In the genomic region with DNA sequence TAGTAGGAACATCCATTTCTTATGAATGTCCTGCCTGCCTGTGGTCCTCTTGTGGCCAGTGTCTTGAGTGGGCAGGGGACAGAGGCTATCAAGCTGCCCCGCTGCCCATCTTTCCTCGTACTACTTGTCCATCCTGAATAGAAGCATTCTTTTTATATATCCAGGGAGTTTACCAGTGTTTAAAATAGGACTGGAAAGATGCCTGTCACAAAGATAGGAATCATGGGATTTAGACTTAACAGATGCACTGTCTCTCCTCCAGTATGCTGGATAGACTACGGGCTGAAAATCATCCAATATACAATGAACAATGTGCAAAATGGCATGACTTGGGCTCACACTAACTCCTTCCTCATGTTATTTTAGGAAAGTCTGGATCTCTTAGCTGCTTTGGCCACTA, we compare ENCODE assay signal across 27 mouse cellular contexts. TPM values are rescaled to one million over a fixed set of nuclear protein-coding genes. Genes with fewer than 3 reads are reported as not detected.
A peak's percentile ranks its signal among the peaks of the same experiment; 100 is the strongest.
DNase-seq lines count a peak whose midpoint lies in the region; ATAC-seq and TF ChIP-seq lines count a peak whose summit lies in the region.
"Had no signal": no experiment of that assay in that cellular context is flagged by ENCODE, and none has a peak within 500 bp of the region (broad histone marks: within the 10 kb centered on the region; RNA-seq: fewer than 3 reads in every experiment).

No protein-coding gene starts in this region.

- no peaks in the 10 kb centered on the region for H3K27me3 ChIP-seq in forebrain, postnatal 0 days (ENCODE audit: insufficient read depth, low read length)
- no peaks in the 10 kb centered on the region for H3K27me3 ChIP-seq in forebrain, embryonic 11.5 days (ENCODE audit: control insufficient read depth, insufficient read depth, low read length)
- H3K27me3 ChIP-seq: Patski had no signal

- 73% methylated on average over 3 of the region's 3 CpGs for WGBS in forebrain, postnatal 0 days
- 92% methylated on average over 3 of the region's 3 CpGs for WGBS in forebrain, embryonic 11.5 days

- no peaks in the 10 kb centered on the region for H3K4me1 ChIP-seq in forebrain, postnatal 0 days (ENCODE audit: insufficient read depth)
- H3K4me1 ChIP-seq in forebrain, embryonic 11.5 days (replicated peaks; ENCODE audit: control insufficient read depth, insufficient read depth, low read length) = no peaks in the 10 kb centered on the region

- no peak overlapping the region for H3K27ac ChIP-seq in forebrain, postnatal 0 days (ENCODE audit: low read depth, low read length)
- no peak overlapping the region for H3K27ac ChIP-seq in forebrain, embryonic 11.5 days (ENCODE audit: low read depth, low read length)

- peak; percentile 2 for DNase-seq in forebrain, postnatal 0 days
- no peak for DNase-seq in forebrain, embryonic 11.5 days (ENCODE audit: low spot score)
- DNase-seq in frontal cortex, postnatal 14 days (ENCODE audit: low spot score in 2 of 2) = no peak
- DNase-seq in brain, adult 2 months (ENCODE audit: low read depth, low spot score) = peak; percentile 7
- DNase-seq in thymus, postnatal 36 days = no peak
- DNase-seq: adrenal gland, adult 2 months; adrenal gland, adult 8-10 months; adrenal gland, postnatal 10 days; adrenal gland, postnatal 14 days; adrenal gland, postnatal 25 days; adrenal gland, postnatal 36 days; B cell, adult 2 months; cerebellum, adult 11 months; cerebellum, adult 11-12 months; cerebellum, adult 18-20 months; cerebellum, adult 2 months had no signal

- peak; percentile 54 for ATAC-seq in forebrain, postnatal 0 days
- no peak for ATAC-seq in forebrain, embryonic 11.5 days (replicated peaks; ENCODE audit: low FRiP score)
- peak; percentile 70 for ATAC-seq in frontal cortex, adult (ENCODE audit: low TSS enrichment)
- ATAC-seq: activated CD4-positive, CD25-positive, alpha-beta regulatory T cell, adult 4 months; CD4-positive, CD25-positive, alpha-beta regulatory T cell, adult 4 months; Patski had no signal

- H3K36me3 ChIP-seq in forebrain, postnatal 0 days (ENCODE audit: insufficient read depth) = no peaks in the 10 kb centered on the region
- no peaks in the 10 kb centered on the region for H3K36me3 ChIP-seq in forebrain, embryonic 11.5 days (ENCODE audit: control insufficient read depth, insufficient read depth, low read length)
- H3K36me3 ChIP-seq: G1E had no signal

- no peak overlapping the region for H3K9ac ChIP-seq in forebrain, postnatal 0 days
- H3K9ac ChIP-seq in forebrain, embryonic 11.5 days (ENCODE audit: low read length) = no peak overlapping the region

- H3K4me3 ChIP-seq in forebrain, postnatal 0 days (ENCODE audit: low read depth, low read length) = no peak overlapping the region
- no peak overlapping the region for H3K4me3 ChIP-seq in forebrain, embryonic 11.5 days (ENCODE audit: low read depth, low read length)

- no peak for TF ChIP-seq CTCF in forebrain, postnatal 0 days (IDR thresholded peaks at IDR 0.05; ENCODE audit: low read depth)

- no peak overlapping the region for H3K4me2 ChIP-seq in forebrain, postnatal 0 days (ENCODE audit: low read depth)
- no peak overlapping the region for H3K4me2 ChIP-seq in forebrain, embryonic 11.5 days (ENCODE audit: low read depth, low read length, severe bottlenecking)

- no peaks in the 10 kb centered on the region for H3K9me3 ChIP-seq in forebrain, postnatal 0 days (ENCODE audit: low read length)
- no peaks in the 10 kb centered on the region for H3K9me3 ChIP-seq in forebrain, embryonic 11.5 days (ENCODE audit: control insufficient read depth, low read length)
- H3K9me3 ChIP-seq: G1E had no signal

RNA-seq across cellular contexts. Expression of gene Syndig1, which starts 51.7 kb away (rescaled TPM):
- total RNA-seq in forebrain, postnatal 0 days (2014; rRNA removed) = 25.1 and 49.2 TPM in 2 replicates
- 29.7 and 32.0 TPM in 2 replicates for polyA plus RNA-seq in forebrain, postnatal 0 days (2015; fragmentation: Nextera tagmentation; extraction: Ambion mirVana)
- polyA plus RNA-seq in forebrain, embryonic 11.5 days (2014; fragmentation: Nextera tagmentation; extraction: Ambion mirVana) = 9.0 and 10.6 TPM in 2 replicates
- total RNA-seq: CH12.LX, MEL had no signal
- polyA plus RNA-seq: C2C12; CD4-positive, CD25-positive, alpha-beta regulatory T cell, adult 4 months; G1E had no signal

RNA-seq across cellular contexts. Expression of gene C530025M09Rik, which starts 53.7 kb away (rescaled TPM):
- total RNA-seq in forebrain, postnatal 0 days (2014; rRNA removed) = 0.77 and 1.5 TPM in 2 replicates
- 1.1 and 1.2 TPM in 2 replicates for polyA plus RNA-seq in forebrain, postnatal 0 days (2015; fragmentation: Nextera tagmentation; extraction: Ambion mirVana)
- polyA plus RNA-seq in forebrain, embryonic 11.5 days (2014; fragmentation: Nextera tagmentation; extraction: Ambion mirVana) = not detected in 2 replicates
- total RNA-seq: adrenal gland, adult 18-20 months; adrenal gland, adult 2 months; adrenal gland, adult 8-10 months; adrenal gland, postnatal 10 days; adrenal gland, postnatal 14 days; adrenal gland, postnatal 25 days; adrenal gland, postnatal 36 days; adrenal gland, postnatal 4 days; CH12.LX; ES-E14; G1E; MEL had no signal
- polyA plus RNA-seq: activated CD4-positive, CD25-positive, alpha-beta regulatory T cell, adult 4 months; adrenal gland, adult 2 months; C2C12; CD4-positive, CD25-positive, alpha-beta regulatory T cell, adult 4 months; G1E; Patski had no signal

Comparison
In these comparisons a context has a peak if more than half of its experiments do, and no peak if none do; other contexts are left out.
1. DNase-seq: peak in forebrain, postnatal 0 days (single experiment) and brain, adult 2 months (single experiment); none in forebrain, embryonic 11.5 days (single experiment), frontal cortex, postnatal 14 days (0 of 2) and thymus, postnatal 36 days (0 of 2).